Mouse (Mus musculus) liver, embryonic 11.5 days (tissue): ENCODE measurements around the gene Zfp809. TPM values are rescaled to one million over a fixed set of nuclear protein-coding genes. Genes with fewer than 3 reads are reported as not detected.
"Not testable (repeated sequence)": the region's sequence is repeated elsewhere in the genome, so short reads cannot be mapped to it uniquely, and the experiment has no call there.

ENCODE experiments used
- ATAC-seq: fragments of 200-750 bp; cut with Nextera tagmentation; replicated peaks from 2 replicates; pipeline ENCODE4 v1.8.0; 2017; ENCODE audit warnings: moderate number of reproducible peaks, mild to moderate bottlenecking, moderate TSS enrichment, moderate library complexity; ENCODE audit not compliant: low FRiP score
- DNase-seq: peaks from one replicate; pipeline ENCODE4 v3.0.0-alpha.2; 2017; ENCODE audit warnings: low spot score
- H3K27ac ChIP-seq: fragments of 300-500 bp; sonication (generic); 2 replicates; pipeline ENCODE4 v1.5.1; 2014; ENCODE audit warnings: mild to moderate bottlenecking, low read depth, low read length, control low read depth
- H3K27me3 ChIP-seq: fragments of 300-500 bp; sonication (generic); replicated peaks from 2 replicates; pipeline ENCODE4 v1.6.1; 2014; ENCODE audit warnings: low read length, mixed read lengths; ENCODE audit not compliant: control insufficient read depth, insufficient read depth
- H3K36me3 ChIP-seq: fragments of 300-500 bp; sonication (generic); 2 replicates; pipeline ENCODE4 v1.6.1; 2014; ENCODE audit warnings: mild to moderate bottlenecking, low read length, moderate library complexity, mixed read lengths; ENCODE audit not compliant: control insufficient read depth, insufficient read depth
- H3K4me1 ChIP-seq: fragments of 300-500 bp; sonication (generic); replicated peaks from 2 replicates; pipeline ENCODE4 v1.6.1; 2014; ENCODE audit warnings: low read length, mixed read lengths; ENCODE audit not compliant: control insufficient read depth, insufficient read depth
- H3K4me2 ChIP-seq: fragments of 300-500 bp; sonication (generic); 2 replicates; pipeline ENCODE4 v1.6.1; 2014; ENCODE audit warnings: mild to moderate bottlenecking, control low read depth, moderate library complexity
- H3K4me3 ChIP-seq: fragments of 300-500 bp; sonication (generic); 2 replicates; pipeline ENCODE4 v1.5.1; 2014; ENCODE audit warnings: low read depth, low read length, control low read depth
- H3K9ac ChIP-seq: fragments of 300-500 bp; sonication (generic); 2 replicates; pipeline ENCODE4 v1.6.1; 2014; ENCODE audit warnings: low read depth, low read length, control low read depth
- H3K9me3 ChIP-seq: fragments of 300-500 bp; sonication (generic); 2 replicates; pipeline ENCODE4 v1.6.1; 2016; ENCODE audit warnings: low read length, inconsistent platforms, mixed read lengths; ENCODE audit not compliant: control insufficient read depth
- WGBS: fragments of 180-500 bp; shearing (Covaris S2); extraction: QIAGEN DNeasy Blood & Tissue Kit; methylation state at CpG from one replicate; pipeline ENCODE4 v1.1.7; 2014; 5-methylcytosine and 5-hydroxymethylcytosine counted together
- polyA plus RNA-seq: library from polyadenylated mRNA; unstranded; fragments of >200 nt; fragmentation: Nextera tagmentation; extraction: Ambion mirVana; gene quantifications from 2 replicates; pipeline ENCODE4 v1.2.1, GENCODE M21; 2014

The Zfp809 gene
- polyA plus RNA-seq, 1 experiment from 2014 or later = 19.7 TPM

- peak; percentile 53 for ATAC-seq
- no peaks in the 10 kb centered on the region for H3K27me3 ChIP-seq
- H3K4me1 ChIP-seq = no peaks in the 10 kb centered on the region; the same call in 1 of the 2 replicates
- H3K27ac ChIP-seq = peak overlapping the region; percentile 60; the same call in 1 of the 2 replicates
- H3K4me2 ChIP-seq = peak overlapping the region; percentile 81
- H3K9me3 ChIP-seq = no peaks in the 10 kb centered on the region
- DNase-seq = peak; percentile 58
- WGBS = 18% methylated on average over 17 of the region's 17 CpGs
- H3K4me3 ChIP-seq = peak overlapping the region; percentile 59
- H3K36me3 ChIP-seq = no peaks in the 10 kb centered on the region
- H3K9ac ChIP-seq = peak overlapping the region; percentile 69
Measured at GRCm38 (mm10) chr9:22224536-22225503, 694 bp upstream of the Zfp809 start.

- not testable (repeated sequence) for H3K36me3 ChIP-seq, H3K27me3 ChIP-seq, H3K4me1 ChIP-seq, ATAC-seq, DNase-seq, H3K9me3 ChIP-seq, H3K27ac ChIP-seq
- Histone ChIP-seq H3K9ac (peak overlapping the region; percentile 69; the same call in 1 of the 2 replicates), H3K4me3 (peak overlapping the region; percentile 59), H3K4me2 (peak overlapping the region; percentile 81)
- 48% methylated on average over 7 of the region's 7 CpGs for WGBS
Measured at GRCm38 (mm10) chr9:22226389-22226673, 817 bp downstream of the Zfp809 start.

GRCm38 (mm10) chr9:22226846-22227245 lies 1.3 kb downstream of the Zfp809 start:
- ATAC-seq (no peak), DNase-seq (no peak)
- 84% methylated on average over 15 of the region's 15 CpGs for WGBS
- Histone ChIP-seq H3K4me1 (no peaks in the 10 kb centered on the region; the same call in 1 of the 2 replicates), H3K4me3 (no peak overlapping the region), H3K27ac (no peak overlapping the region), H3K9me3 (no peaks in the 10 kb centered on the region), H3K27me3 (no peaks in the 10 kb centered on the region), H3K4me2 (no peak overlapping the region; the same call in 1 of the 2 replicates), H3K9ac (no peak overlapping the region), H3K36me3 (no peaks in the 10 kb centered on the region)

GRCm38 (mm10) chr9:22229386-22230026 lies 4.0 kb downstream of the Zfp809 start:
- H3K4me2 ChIP-seq = no peak overlapping the region
- no peak overlapping the region for H3K9ac ChIP-seq
- WGBS = 75% methylated on average over 7 of the region's 7 CpGs
- no peaks in the 10 kb centered on the region for H3K9me3 ChIP-seq
- ATAC-seq = no peak
- DNase-seq = no peak
- peaks cover 3% of the 10 kb centered on the region; the same call in 1 of the 2 replicates for H3K36me3 ChIP-seq
- no peak overlapping the region for H3K4me3 ChIP-seq
- no peaks in the 10 kb centered on the region; the same call in 1 of the 2 replicates for H3K4me1 ChIP-seq
- no peaks in the 10 kb centered on the region for H3K27me3 ChIP-seq
- no peak overlapping the region for H3K27ac ChIP-seq

- Histone ChIP-seq H3K27me3 (no peaks in the 10 kb centered on the region), H3K9me3 (no peaks in the 10 kb centered on the region), H3K9ac (no peak overlapping the region), H3K4me3 (no peak overlapping the region), H3K36me3 (peaks cover 5% of the 10 kb centered on the region; the same call in 1 of the 2 replicates), H3K4me1 (no peaks in the 10 kb centered on the region; the same call in 1 of the 2 replicates), H3K27ac (no peak overlapping the region), H3K4me2 (no peak overlapping the region)
- WGBS = 81% methylated on average over 3 of the region's 3 CpGs
- ATAC-seq (no peak), DNase-seq (no peak)
Measured at GRCm38 (mm10) chr9:22230061-22230460, 4.5 kb downstream of the Zfp809 start.

GRCm38 (mm10) chr9:22230556-22230955 lies 5.0 kb downstream of the Zfp809 start:
- H3K9me3 ChIP-seq = no peaks in the 10 kb centered on the region
- ATAC-seq (no peak), DNase-seq (no peak)
- H3K27me3 ChIP-seq = no peaks in the 10 kb centered on the region
- H3K9ac ChIP-seq = no peak overlapping the region
- H3K36me3 ChIP-seq = peaks cover 10% of the 10 kb centered on the region; the same call in 1 of the 2 replicates
- no peak overlapping the region for H3K27ac ChIP-seq
- no peak overlapping the region for H3K4me3 ChIP-seq
- H3K4me2 ChIP-seq = no peak overlapping the region
- H3K4me1 ChIP-seq = no peaks in the 10 kb centered on the region; the same call in 1 of the 2 replicates

GRCm38 (mm10) chr9:22240001-22240400 lies 14.5 kb downstream of the Zfp809 start:
- H3K4me3 ChIP-seq = no peak overlapping the region
- no peak overlapping the region for H3K27ac ChIP-seq
- no peaks in the 10 kb centered on the region for H3K4me1 ChIP-seq
- H3K36me3 ChIP-seq = peaks cover 63% of the 10 kb centered on the region
- DNase-seq (no peak), ATAC-seq (no peak)
- no peak overlapping the region for H3K4me2 ChIP-seq
- peaks cover 7% of the 10 kb centered on the region; the same call in 1 of the 2 replicates for H3K9me3 ChIP-seq
- H3K9ac ChIP-seq = no peak overlapping the region
- H3K27me3 ChIP-seq = no peaks in the 10 kb centered on the region
- 93% methylated on average over 4 of the region's 4 CpGs for WGBS

GRCm38 (mm10) chr9:22244242-22244641 lies 18.7 kb downstream of the Zfp809 start:
- ATAC-seq (no peak), DNase-seq (no peak)
- Histone ChIP-seq H3K4me3 (no peak overlapping the region), H3K4me1 (no peaks in the 10 kb centered on the region), H3K4me2 (no peak overlapping the region), H3K27me3 (no peaks in the 10 kb centered on the region), H3K27ac (no peak overlapping the region), H3K9ac (no peak overlapping the region), H3K9me3 (peaks cover 14% of the 10 kb centered on the region), H3K36me3 (peaks cover 54% of the 10 kb centered on the region)
- 86% methylated on average over 2 of the region's 2 CpGs for WGBS
